Mouse (Mus musculus): ENCODE measurements at regions not wholly inside any gene's neighbourhood (a gene's known extent, or its start where the extent isn't known, plus 50 kb on each side); places are given as distances from the start of the nearest gene placed in this dataset.

- TF ChIP-seq CTCF (IDR thresholded peaks at IDR 0.05; ENCODE audit: low read depth, low read length) = no peak
- no peak for TF ChIP-seq POLR2A (IDR thresholded peaks at IDR 0.05; ENCODE audit: insufficient read depth, low read length)
Measured at GRCm38 (mm10) chr2:160529306-160529705, 116.4 kb upstream of the Top1 start.
